Mouse (Mus musculus) neural tube, embryonic 12.5 days (tissue): ENCODE data around the gene Efna3. TPM values are rescaled to one million over a fixed set of nuclear protein-coding genes. Genes with fewer than 3 reads are reported as not detected.

Experiments used
- ATAC-seq: fragments of 200-750 bp; cut with Nextera tagmentation; 2 replicates; pipeline ENCODE4 v1.8.0; 2017; ENCODE audit warnings: low read depth, mild to moderate bottlenecking, moderate TSS enrichment, moderate library complexity; ENCODE audit not compliant: low FRiP score
- H3K27ac ChIP-seq: fragments of 300-500 bp; sonication (generic); 2 replicates; pipeline ENCODE4 v1.5.1; 2016
- H3K27me3 ChIP-seq: fragments of 300-500 bp; sonication (generic); replicated peaks from 2 replicates; pipeline ENCODE4 v1.6.1; 2016; ENCODE audit warnings: mild to moderate bottlenecking
- H3K36me3 ChIP-seq: fragments of 300-500 bp; sonication (generic); 2 replicates; pipeline ENCODE4 v1.6.1; 2016; ENCODE audit warnings: mild to moderate bottlenecking
- H3K4me1 ChIP-seq: fragments of 300-500 bp; sonication (generic); 2 replicates; pipeline ENCODE4 v1.6.1; 2016
- H3K4me2 ChIP-seq: fragments of 300-500 bp; sonication (generic); replicated peaks from 2 replicates; pipeline ENCODE4 v1.6.1; 2016; ENCODE audit warnings: mild to moderate bottlenecking
- H3K4me3 ChIP-seq: fragments of 300-500 bp; sonication (generic); 2 replicates; pipeline ENCODE4 v1.5.1; 2016
- H3K9ac ChIP-seq: fragments of 300-500 bp; sonication (generic); 2 replicates; pipeline ENCODE4 v1.6.1; 2016; ENCODE audit warnings: mild to moderate bottlenecking
- H3K9me3 ChIP-seq: fragments of 300-500 bp; sonication (generic); 2 replicates; pipeline ENCODE4 v1.6.1; 2016; ENCODE audit warnings: mild to moderate bottlenecking
- WGBS: fragments of 180-500 bp; shearing (Covaris S2); methylation state at CpG from one replicate; pipeline ENCODE4 v1.1.7; 2016; 5-methylcytosine and 5-hydroxymethylcytosine counted together
- polyA plus RNA-seq: library from polyadenylated mRNA; unstranded; fragments of >200 nt; fragmentation: Nextera tagmentation; extraction: Ambion mirVana; gene quantifications from 2 replicates; pipeline ENCODE4 v1.2.1, GENCODE M21; 2016

Efna3 gene
- polyA plus RNA-seq, 1 experiment from 2014 or later = 54.7 TPM

DNA sequence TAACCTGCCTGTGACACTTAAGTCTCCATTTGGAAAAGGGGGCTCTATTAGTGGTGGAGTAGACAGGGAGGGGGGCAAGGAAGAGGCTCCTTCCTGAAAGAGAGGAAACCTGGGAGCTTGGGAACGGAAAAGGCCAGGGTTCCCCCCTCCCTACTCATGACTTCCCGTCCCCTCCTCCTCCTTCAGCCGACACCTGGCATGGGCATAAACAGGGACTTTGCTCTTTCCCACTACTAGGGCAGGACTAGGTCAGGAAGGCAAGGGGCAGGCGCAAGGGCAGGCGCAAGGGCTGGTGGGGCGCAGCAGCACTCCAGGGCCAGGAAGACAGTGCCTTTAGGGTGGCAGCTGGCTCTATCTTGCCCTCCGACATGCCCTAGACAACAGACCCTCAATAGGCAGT, 44.7 kb downstream of the Efna3 start:
- no peak overlapping the region for H3K27ac ChIP-seq
- H3K36me3 ChIP-seq = no peaks in the 10 kb centered on the region
- ATAC-seq = no peak
- H3K4me2 ChIP-seq = peak overlapping the region; percentile 90
- no peaks in the 10 kb centered on the region for H3K9me3 ChIP-seq
- 0 out of 2 replicates have a peak overlapping the region, but pooled peaks have one; percentile 14 for H3K9ac ChIP-seq
- H3K4me1 ChIP-seq = peaks cover 48% of the 10 kb centered on the region
- 59% methylated on average over 7 of the region's 7 CpGs for WGBS
- peaks cover 44% of the 10 kb centered on the region for H3K27me3 ChIP-seq
- 0 out of 2 replicates have a peak overlapping the region, but pooled peaks have one; percentile 43 for H3K4me3 ChIP-seq

DNA sequence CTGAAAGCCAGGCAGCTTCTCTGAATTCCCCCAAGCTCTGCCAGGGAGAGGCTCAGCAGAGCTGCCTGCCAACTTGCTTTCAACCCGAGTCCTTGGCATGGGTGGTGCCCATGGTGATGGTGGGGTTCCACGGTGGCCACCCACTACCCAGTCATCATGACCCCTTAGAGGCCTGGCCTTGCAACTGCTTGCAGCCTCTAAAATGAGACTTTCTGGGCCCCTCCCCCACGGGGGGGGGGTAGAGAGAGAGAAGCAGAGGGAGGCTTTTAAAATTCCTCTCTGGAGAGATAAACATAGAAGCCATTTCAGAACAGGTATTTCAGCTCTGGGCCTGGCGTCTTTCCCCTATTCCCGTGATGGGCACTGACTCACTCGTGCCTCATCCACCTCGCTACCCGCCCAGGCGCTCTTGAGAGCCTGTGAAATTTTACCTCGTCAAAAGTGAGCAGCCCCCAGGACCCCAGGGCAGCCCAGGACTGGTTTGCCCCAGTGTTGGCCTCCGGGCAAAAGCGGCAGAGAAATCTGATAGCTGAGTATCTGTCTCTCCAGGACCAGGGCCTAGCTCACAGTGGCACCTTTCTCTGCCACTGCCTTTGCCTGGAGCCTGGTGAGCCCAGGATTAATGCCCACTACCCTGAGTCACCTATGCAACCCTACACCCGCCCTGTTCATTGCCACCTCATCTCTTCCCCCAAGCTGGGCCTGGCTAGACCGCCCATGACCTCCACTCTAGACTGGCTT, 45.3 kb downstream of the Efna3 start:
- Histone ChIP-seq H3K4me1 (peaks cover 48% of the 10 kb centered on the region), H3K27me3 (peaks cover 44% of the 10 kb centered on the region), H3K27ac (no peak overlapping the region), H3K4me2 (peak overlapping the region; percentile 90), H3K36me3 (no peaks in the 10 kb centered on the region), H3K9ac (no peak overlapping the region), H3K9me3 (no peaks in the 10 kb centered on the region), H3K4me3 (no peak overlapping the region)
- 55% methylated on average over 14 of the region's 14 CpGs for WGBS
- ATAC-seq = no peak

DNA sequence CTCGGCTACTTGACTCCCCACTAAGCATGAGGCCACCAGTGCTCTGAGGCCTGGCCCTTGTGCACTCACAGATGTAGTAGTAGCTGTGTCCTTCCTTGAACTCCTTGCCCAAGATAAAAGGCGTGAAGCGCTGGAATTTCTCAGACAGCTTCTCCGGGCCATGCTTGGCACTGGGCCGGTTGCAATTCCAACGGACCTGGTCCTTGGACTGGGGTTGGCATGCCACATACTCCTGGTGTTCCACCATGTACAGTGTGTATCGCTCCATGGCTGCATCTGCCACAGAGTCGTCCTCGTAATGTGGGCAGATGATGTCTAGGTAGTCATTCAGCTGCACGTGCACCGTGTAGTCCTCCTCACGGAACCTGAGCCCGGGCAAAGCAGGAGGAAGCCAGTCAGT, 46.7 kb downstream of the Efna3 start:
- ATAC-seq = no peak
- H3K4me2 ChIP-seq = no peak overlapping the region
- H3K27me3 ChIP-seq = peaks cover 35% of the 10 kb centered on the region
- H3K9ac ChIP-seq = no peak overlapping the region
- WGBS = 92% methylated on average over 13 of the region's 13 CpGs
- H3K36me3 ChIP-seq = no peaks in the 10 kb centered on the region
- H3K27ac ChIP-seq = no peak overlapping the region
- H3K4me3 ChIP-seq = no peak overlapping the region
- H3K4me1 ChIP-seq = peaks cover 37% of the 10 kb centered on the region
- H3K9me3 ChIP-seq = no peaks in the 10 kb centered on the region

DNA sequence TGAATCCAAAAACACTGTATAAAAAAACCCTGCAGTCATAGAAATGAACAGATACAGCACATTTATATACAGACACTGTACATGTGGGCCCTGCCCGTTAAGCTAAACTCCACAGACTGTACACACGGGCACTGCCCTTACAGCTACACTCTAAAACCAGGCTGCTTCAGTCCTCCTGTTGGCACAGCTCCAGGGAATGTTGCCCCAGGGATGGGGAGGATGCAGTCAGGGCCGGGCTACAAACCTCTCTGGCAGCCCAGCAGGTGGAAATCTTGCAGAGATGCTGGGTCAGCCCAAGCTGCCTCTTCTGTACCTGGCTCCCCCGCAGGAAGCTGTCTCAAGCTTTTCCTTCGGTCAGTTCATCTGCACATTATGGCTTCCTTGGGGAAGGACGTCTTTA, 51.0 kb downstream of the Efna3 start:
- no peaks in the 10 kb centered on the region for H3K27me3 ChIP-seq
- no peak for ATAC-seq
- 67% methylated on average over 6 of the region's 6 CpGs for WGBS
- H3K36me3 ChIP-seq = no peaks in the 10 kb centered on the region
- peaks cover 27% of the 10 kb centered on the region for H3K4me1 ChIP-seq
- H3K9me3 ChIP-seq = no peaks in the 10 kb centered on the region
- no peak overlapping the region for H3K4me2 ChIP-seq
- H3K27ac ChIP-seq = no peak overlapping the region
- no peak overlapping the region for H3K4me3 ChIP-seq
- no peak overlapping the region for H3K9ac ChIP-seq

DNA sequence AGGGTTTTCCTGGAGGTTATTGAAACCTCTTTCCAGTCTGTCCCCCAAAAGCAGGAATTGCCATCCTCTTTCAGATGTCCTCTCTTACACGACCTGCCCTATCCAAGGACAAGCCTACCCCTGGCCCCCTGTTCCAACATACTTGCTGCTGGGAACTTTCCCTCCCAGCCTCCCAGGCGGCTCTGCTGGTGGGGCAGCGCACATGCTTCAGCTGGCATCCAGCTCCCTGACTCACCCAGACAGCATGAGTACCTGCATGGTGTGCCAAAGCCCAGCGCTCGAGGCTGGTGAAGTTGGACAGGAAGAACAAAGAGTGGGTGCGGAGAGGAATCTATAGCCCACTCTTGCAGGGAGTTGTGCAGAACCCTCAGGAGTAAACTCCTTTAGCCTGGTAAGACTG, 51.9 kb downstream of the Efna3 start:
- 78% methylated on average over 6 of the region's 6 CpGs for WGBS
- Histone ChIP-seq H3K4me2 (peak overlapping the region; percentile 75), H3K9ac (no peak overlapping the region; the same call in 1 of the 2 replicates), H3K4me3 (peak overlapping the region; percentile 50; the same call in 1 of the 2 replicates), H3K27me3 (no peaks in the 10 kb centered on the region), H3K36me3 (no peaks in the 10 kb centered on the region), H3K9me3 (no peaks in the 10 kb centered on the region), H3K27ac (no peak overlapping the region), H3K4me1 (peaks cover 28% of the 10 kb centered on the region)
- no peak for ATAC-seq

DNA sequence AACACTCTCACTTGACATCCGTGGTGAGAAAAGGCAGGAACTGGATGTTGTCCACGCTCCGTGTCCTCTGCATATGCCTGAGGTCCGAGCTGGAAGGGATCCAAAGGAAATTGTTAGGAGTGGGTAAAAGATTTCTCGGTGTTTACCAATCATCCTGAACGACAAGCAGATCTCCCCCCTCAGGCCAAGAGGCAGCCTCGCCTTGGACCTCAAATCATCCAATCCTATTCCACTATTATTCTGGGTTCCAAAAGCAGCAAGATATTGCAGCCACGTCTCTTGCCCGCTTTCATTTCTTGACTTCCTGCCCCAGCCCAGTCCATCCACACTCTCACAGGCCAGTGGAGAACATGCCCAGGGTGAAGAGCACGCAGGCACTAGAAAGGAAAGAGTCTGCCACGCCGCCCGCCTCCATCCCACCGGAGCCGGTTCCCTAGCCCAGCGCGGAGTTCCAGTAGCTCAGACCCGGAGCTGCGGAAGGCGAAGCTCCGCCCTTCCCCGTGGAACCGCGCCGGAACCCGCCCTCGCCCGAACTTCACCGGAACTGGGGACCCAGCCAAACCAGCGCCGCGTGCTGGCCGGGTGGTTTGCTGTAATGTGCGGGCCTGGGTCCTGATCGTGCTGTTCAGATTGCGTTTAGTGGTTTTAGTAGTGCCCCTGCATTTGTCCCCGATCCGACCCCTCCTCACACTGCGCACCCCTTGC, 52.6 kb downstream of the Efna3 start, which contains the start of gene Slc50a1:
Gene Slc50a1 (minus strand): TSS at position 520 of the 705 bp plus-strand sequence.
- H3K27ac ChIP-seq = no peak within 1 kb of the TSS
- H3K27me3 ChIP-seq = no peaks in the 10 kb centered on the region
- peaks cover 28% of the 10 kb centered on the region for H3K4me1 ChIP-seq

DNA sequence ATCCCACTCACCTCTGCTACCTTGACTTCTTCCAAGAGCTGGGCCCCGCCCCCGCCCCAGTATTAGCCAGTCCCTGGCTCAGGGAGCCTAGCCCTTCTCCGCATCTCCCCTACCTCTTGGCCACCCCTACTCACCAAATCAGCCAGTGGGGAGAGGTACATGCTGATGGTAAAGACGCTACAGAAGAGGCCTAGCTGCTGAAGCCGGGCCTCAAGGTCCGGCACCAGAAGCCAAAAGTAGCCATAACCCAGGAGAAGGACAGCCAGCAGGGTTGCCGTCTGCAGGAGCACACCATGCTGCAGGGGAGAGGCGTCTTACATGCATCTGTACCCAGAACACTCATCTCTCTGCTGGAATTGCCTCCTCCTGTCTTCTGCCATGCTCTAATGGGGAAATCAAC, 53.8 kb downstream of the Efna3 start:
- Histone ChIP-seq H3K4me3 (no peak overlapping the region), H3K27ac (no peak overlapping the region), H3K4me1 (peaks cover 28% of the 10 kb centered on the region), H3K9ac (0 out of 2 replicates have a peak overlapping the region, but pooled peaks have one; percentile 68), H3K4me2 (peak overlapping the region; percentile 75), H3K27me3 (no peaks in the 10 kb centered on the region), H3K36me3 (no peaks in the 10 kb centered on the region), H3K9me3 (no peaks in the 10 kb centered on the region)
- ATAC-seq = no peak
- 49% methylated on average over 8 of the region's 8 CpGs for WGBS

More for the DNA sequence above, 52.6 kb downstream of the Efna3 start, which contains the start of gene Slc50a1:
- no peaks in the 10 kb centered on the region for H3K36me3 ChIP-seq
- 4% methylated on average over 39 of the region's 39 CpGs for WGBS
- ATAC-seq = peak; percentile 19; the same call in 1 of the 2 replicates
- H3K9ac ChIP-seq = peak within 1 kb of the TSS; percentile 68
- peak within 1 kb of the TSS; percentile 75 for H3K4me2 ChIP-seq
- peak within 1 kb of the TSS; percentile 50 for H3K4me3 ChIP-seq
- no peaks in the 10 kb centered on the region for H3K9me3 ChIP-seq

DNA sequence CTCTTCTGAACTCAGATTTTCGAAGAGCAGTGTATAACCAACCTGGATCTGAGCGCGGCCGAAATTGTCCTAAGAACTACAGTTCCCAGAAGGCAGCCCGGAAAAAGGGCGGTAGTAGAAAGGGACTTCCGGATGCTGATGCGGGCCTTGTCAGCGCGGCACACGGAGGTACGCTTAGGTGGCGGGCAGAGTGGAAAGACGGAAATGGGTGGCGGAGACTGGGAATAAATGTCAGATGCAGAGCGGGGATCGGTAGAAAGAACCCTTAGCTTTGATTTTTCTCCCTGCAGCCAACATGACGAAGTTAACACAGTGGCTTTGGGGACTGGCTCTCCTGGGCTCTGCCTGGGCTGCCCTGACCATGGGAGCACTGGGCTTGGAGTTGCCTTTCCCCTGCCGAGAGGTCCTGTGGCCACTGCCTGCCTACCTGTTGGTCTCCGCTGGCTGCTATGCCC, 56.3 kb downstream of the Efna3 start:
- peak; percentile 83 for ATAC-seq
- Histone ChIP-seq H3K4me1 (peaks cover 26% of the 10 kb centered on the region), H3K9me3 (no peaks in the 10 kb centered on the region), H3K27ac (no peak overlapping the region), H3K27me3 (no peaks in the 10 kb centered on the region), H3K9ac (peak overlapping the region; percentile 80), H3K4me2 (peak overlapping the region; percentile 98), H3K36me3 (no peaks in the 10 kb centered on the region), H3K4me3 (peak overlapping the region; percentile 69)
- WGBS = 2% methylated on average over 20 of the region's 20 CpGs

Other genes with a start within 250 kb of the Efna3 start
- 70.2 and 78.8 TPM in 2 replicates for gene Rusc1, start 229.7 kb downstream of the Efna3 start, polyA plus RNA-seq
- gene Gm43738, start 221.9 kb downstream of the Efna3 start, polyA plus RNA-seq = not detected in 2 replicates
- 353 and 354 TPM in 2 replicates for gene Fdps, start 221.0 kb downstream of the Efna3 start, polyA plus RNA-seq
- 0.43 and 0.46 TPM in 2 replicates for gene Pklr, start 186.8 kb downstream of the Efna3 start, polyA plus RNA-seq
- 19.5 and 23.2 TPM in 2 replicates for gene Hcn3, start 162.8 kb downstream of the Efna3 start, polyA plus RNA-seq
- gene Clk2, start 158.2 kb downstream of the Efna3 start, polyA plus RNA-seq = 38.5 and 43.0 TPM in 2 replicates
- 109 and 110 TPM in 2 replicates for gene Scamp3, start 145.5 kb downstream of the Efna3 start, polyA plus RNA-seq
- gene Fam189b, start 139.8 kb downstream of the Efna3 start, polyA plus RNA-seq = 34.1 and 42.5 TPM in 2 replicates
- 44.0 and 50.3 TPM in 2 replicates for gene Gba, start 120.0 kb downstream of the Efna3 start, polyA plus RNA-seq
- gene Thbs3, start 107.8 kb downstream of the Efna3 start, polyA plus RNA-seq = 46.4 and 48.2 TPM in 2 replicates
- 174 TPM in 2 replicates for gene Mtx1, start 95.9 kb downstream of the Efna3 start, polyA plus RNA-seq
- 0.84 and 1.1 TPM in 2 replicates for gene Muc1, start 93.9 kb downstream of the Efna3 start, polyA plus RNA-seq
- 232 and 252 TPM in 2 replicates for gene Krtcap2, start 77.0 kb downstream of the Efna3 start, polyA plus RNA-seq
- gene Trim46, start 76.7 kb downstream of the Efna3 start, polyA plus RNA-seq = 32.4 and 33.5 TPM in 2 replicates
- 76.4 and 83.4 TPM in 2 replicates for gene Dpm3, start 63.6 kb downstream of the Efna3 start, polyA plus RNA-seq
- gene Slc50a1, start 52.4 kb downstream of the Efna3 start, polyA plus RNA-seq = 39.0 and 40.2 TPM in 2 replicates
- 14.4 and 15.9 TPM in 2 replicates for gene Efna1, start 41.8 kb downstream of the Efna3 start, polyA plus RNA-seq
- gene Efna4, start 15.1 kb upstream of the Efna3 start, polyA plus RNA-seq = 15.8 and 17.8 TPM in 2 replicates
- gene Adam15, start 27.0 kb upstream of the Efna3 start, polyA plus RNA-seq = 37.1 and 40.4 TPM in 2 replicates
- 0.10 and 0.17 TPM in 2 replicates for gene Dcst2, start 39.0 kb upstream of the Efna3 start, polyA plus RNA-seq
- 0.57 and 0.68 TPM in 2 replicates for gene Dcst1, start 42.3 kb upstream of the Efna3 start, polyA plus RNA-seq
- 0.70 and 0.71 TPM in 2 replicates for gene Zbtb7b, start 71.8 kb upstream of the Efna3 start, polyA plus RNA-seq
- gene Lenep, start 79.8 kb upstream of the Efna3 start, polyA plus RNA-seq = 0.37 and 0.46 TPM in 2 replicates
- 33.4 and 35.0 TPM in 2 replicates for gene Flad1, start 88.9 kb upstream of the Efna3 start, polyA plus RNA-seq
- gene Cks1b, start 95.4 kb upstream of the Efna3 start, polyA plus RNA-seq = 252 and 272 TPM in 2 replicates
- 51.4 and 57.5 TPM in 2 replicates for gene Shc1, start 95.5 kb upstream of the Efna3 start, polyA plus RNA-seq
- 55.9 and 57.3 TPM in 2 replicates for gene Pygo2, start 107.2 kb upstream of the Efna3 start, polyA plus RNA-seq
- 15.5 and 16.8 TPM in 2 replicates for gene Pbxip1, start 113.7 kb upstream of the Efna3 start, polyA plus RNA-seq
- 81.6 and 84.1 TPM in 2 replicates for gene Pmvk, start 131.6 kb upstream of the Efna3 start, polyA plus RNA-seq
- 2.7 and 3.4 TPM in 2 replicates for gene Kcnn3, start 197.2 kb upstream of the Efna3 start, polyA plus RNA-seq